Mouse (Mus musculus) megakaryocyte, embryonic 14.5 days (primary cell): ENCODE measurements at regions not wholly inside any gene's neighbourhood (a gene's known extent, or its start where the extent isn't known, plus 50 kb on each side); places are given as distances from the start of the nearest gene placed in this dataset.

Source experiments
- H3K27me3 ChIP-seq: replicated peaks from 2 replicates; pipeline ENCODE3; 2012; ENCODE audit warnings: inconsistent platforms
- H3K36me3 ChIP-seq: replicated peaks from 2 replicates; pipeline ENCODE3; 2012; ENCODE audit warnings: low read length, inconsistent platforms, mixed read lengths
- H3K4me1 ChIP-seq: 2 replicates; pipeline ENCODE4 v1.6.1; 2012; ENCODE audit warnings: inconsistent platforms
- H3K4me3 ChIP-seq: replicated peaks from 2 replicates; pipeline ENCODE3; 2012; ENCODE audit warnings: moderate library complexity, mild to moderate bottlenecking, inconsistent platforms
- H3K9me3 ChIP-seq: 2 replicates; pipeline ENCODE4 v1.6.1; 2012; ENCODE audit warnings: inconsistent platforms
- FLI1 ChIP-seq: IDR thresholded peaks from 2 replicates; pipeline ENCODE4 v1.6.1; 2012; ENCODE audit warnings: low read length, inconsistent platforms, mixed read lengths
- GATA1 ChIP-seq: IDR thresholded peaks from 3 replicates; pipeline ENCODE4 v1.6.1; 2012; ENCODE audit warnings: mixed read lengths, low read length, inconsistent platforms, borderline replicate concordance

GRCm38 (mm10) chr15:37166744-37167143, 159.2 kb upstream of the Zfp706 start:
- TF ChIP-seq FLI1 (no peak), GATA1 (no peak)
- no peak overlapping the region for H3K4me3 ChIP-seq
- H3K36me3 ChIP-seq: no peaks in the 10 kb centered on the region
- H3K27me3 ChIP-seq: peaks cover 19% of the 10 kb centered on the region
- peaks cover 9% of the 10 kb centered on the region for H3K4me1 ChIP-seq
- H3K9me3 ChIP-seq: peaks cover 6% of the 10 kb centered on the region

- Histone ChIP-seq H3K36me3 (no peaks in the 10 kb centered on the region), H3K9me3 (peaks cover 6% of the 10 kb centered on the region), H3K4me1 (peaks cover 9% of the 10 kb centered on the region), H3K4me3 (peak overlapping the region; percentile 80), H3K27me3 (peaks cover 19% of the 10 kb centered on the region)
- TF ChIP-seq GATA1 (no peak), FLI1 (no peak)
These were observed 158.4 kb upstream of the Zfp706 start for GRCm38 (mm10) chr15:37165887-37166507.

GRCm38 (mm10) chr15:37165216-37165615, 157.6 kb upstream of the Zfp706 start:
- Histone ChIP-seq H3K4me1 (peaks cover 9% of the 10 kb centered on the region), H3K4me3 (no peak overlapping the region), H3K36me3 (no peaks in the 10 kb centered on the region), H3K27me3 (peaks cover 19% of the 10 kb centered on the region), H3K9me3 (peaks cover 6% of the 10 kb centered on the region)
- TF ChIP-seq GATA1 (no peak), FLI1 (no peak)

GRCm38 (mm10) chr15:37164191-37165135, 156.9 kb upstream of the Zfp706 start:
- Histone ChIP-seq H3K27me3 (peaks cover 20% of the 10 kb centered on the region), H3K4me3 (no peak overlapping the region), H3K36me3 (no peaks in the 10 kb centered on the region), H3K4me1 (peaks cover 9% of the 10 kb centered on the region), H3K9me3 (peaks cover 6% of the 10 kb centered on the region)
- no peak for TF ChIP-seq FLI1
- TF ChIP-seq GATA1: no peak

- Histone ChIP-seq H3K4me3 (no peak overlapping the region), H3K9me3 (peaks cover 6% of the 10 kb centered on the region), H3K36me3 (no peaks in the 10 kb centered on the region), H3K27me3 (peaks cover 5% of the 10 kb centered on the region), H3K4me1 (no peaks in the 10 kb centered on the region)
- no peak for TF ChIP-seq GATA1
- TF ChIP-seq FLI1: no peak
These were observed 152.4 kb upstream of the Zfp706 start for GRCm38 (mm10) chr15:37159956-37160355.

GRCm38 (mm10) chr15:37159349-37159748, 151.8 kb upstream of the Zfp706 start:
- TF ChIP-seq FLI1 (no peak), GATA1 (no peak)
- Histone ChIP-seq H3K9me3 (peaks cover 6% of the 10 kb centered on the region), H3K4me1 (no peaks in the 10 kb centered on the region), H3K27me3 (peaks cover 3% of the 10 kb centered on the region), H3K36me3 (no peaks in the 10 kb centered on the region), H3K4me3 (no peak overlapping the region)

GRCm38 (mm10) chr15:37157386-37157785, 149.8 kb upstream of the Zfp706 start:
- Histone ChIP-seq H3K4me3 (no peak overlapping the region), H3K9me3 (peaks cover 5% of the 10 kb centered on the region; the same call in 1 of the 2 replicates), H3K27me3 (peaks cover 8% of the 10 kb centered on the region), H3K4me1 (no peaks in the 10 kb centered on the region), H3K36me3 (no peaks in the 10 kb centered on the region)
- no peak for TF ChIP-seq GATA1
- no peak for TF ChIP-seq FLI1

- H3K4me1 ChIP-seq: no peaks in the 10 kb centered on the region
- peaks cover 10% of the 10 kb centered on the region for H3K27me3 ChIP-seq
- no peaks in the 10 kb centered on the region for H3K36me3 ChIP-seq
- H3K4me3 ChIP-seq: no peak overlapping the region
- TF ChIP-seq GATA1: no peak
- no peak for TF ChIP-seq FLI1
- peaks cover 5% of the 10 kb centered on the region; the same call in 1 of the 2 replicates for H3K9me3 ChIP-seq
These were observed 147.4 kb upstream of the Zfp706 start for GRCm38 (mm10) chr15:37154934-37155333.

GRCm38 (mm10) chr15:37153177-37153576, 145.6 kb upstream of the Zfp706 start:
- H3K9me3 ChIP-seq: peaks cover 5% of the 10 kb centered on the region; the same call in 1 of the 2 replicates
- no peaks in the 10 kb centered on the region for H3K36me3 ChIP-seq
- peaks cover 7% of the 10 kb centered on the region for H3K27me3 ChIP-seq
- no peak overlapping the region for H3K4me3 ChIP-seq
- TF ChIP-seq FLI1 (no peak), GATA1 (no peak)
- no peaks in the 10 kb centered on the region for H3K4me1 ChIP-seq
